Mouse (Mus musculus): ENCODE results near the gene Lhx5.

The Lhx5 gene

DNA sequence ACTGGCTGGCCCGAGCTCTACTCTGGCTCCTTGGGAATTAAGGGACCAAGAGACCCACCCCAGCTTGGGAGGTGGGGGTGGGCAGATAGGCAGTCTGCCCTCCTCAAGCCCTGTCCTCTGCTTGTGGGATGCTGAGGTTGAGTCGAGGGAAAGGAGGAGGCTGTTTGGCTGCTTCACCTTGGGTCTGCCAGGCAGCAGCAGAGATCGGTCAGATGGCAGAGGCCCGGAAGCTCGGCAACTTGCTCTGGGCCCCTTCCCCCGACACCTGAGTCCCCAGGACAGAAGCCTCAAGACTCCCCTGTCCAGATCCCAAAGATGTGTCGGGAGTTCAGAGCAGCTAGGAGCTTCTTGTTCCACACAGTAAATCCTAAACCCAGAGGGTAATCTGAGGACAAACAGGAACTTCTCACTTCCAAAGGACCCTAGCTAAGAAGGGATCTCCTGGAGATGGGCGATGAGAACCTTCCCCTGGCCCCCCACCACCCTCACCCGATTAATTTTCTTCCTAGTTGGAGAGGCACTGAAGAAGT, 1.1 kb downstream of the Lhx5 start:
- no peak for DNase-seq (ENCODE audit: low read depth, low spot score)

DNA sequence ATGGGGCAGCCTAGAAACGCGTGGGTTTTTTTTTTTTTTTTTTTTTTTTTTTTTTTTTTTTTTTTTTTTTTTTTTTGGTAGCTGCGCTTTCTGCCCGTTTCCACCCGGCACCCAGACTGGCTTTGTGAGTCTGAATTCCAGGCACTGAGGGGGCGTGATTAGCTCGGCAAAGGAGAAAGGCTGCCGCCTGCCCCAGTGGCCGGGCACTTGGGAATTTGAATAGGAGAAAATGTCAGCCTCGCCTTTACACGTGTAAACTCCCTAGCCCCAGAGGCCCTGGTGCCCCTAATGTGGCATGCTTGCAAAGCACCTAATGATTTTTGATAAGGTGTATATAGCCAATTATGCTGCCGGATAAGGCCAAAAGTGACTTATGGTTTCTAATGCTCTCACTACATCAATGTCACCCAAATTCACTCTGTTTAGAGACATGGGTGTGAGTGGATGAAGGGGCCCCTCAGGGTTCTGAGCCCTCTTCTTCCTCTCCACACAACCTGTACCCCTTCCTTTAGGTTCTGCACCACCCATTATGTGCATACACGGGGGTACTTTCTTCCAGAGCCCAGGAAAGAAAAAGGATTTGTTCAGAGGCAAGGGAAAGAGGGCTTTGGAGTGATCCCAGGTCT, 1.7 kb downstream of the Lhx5 start:
- DNase-seq (ENCODE audit: low read depth, low spot score), result no peak

DNA sequence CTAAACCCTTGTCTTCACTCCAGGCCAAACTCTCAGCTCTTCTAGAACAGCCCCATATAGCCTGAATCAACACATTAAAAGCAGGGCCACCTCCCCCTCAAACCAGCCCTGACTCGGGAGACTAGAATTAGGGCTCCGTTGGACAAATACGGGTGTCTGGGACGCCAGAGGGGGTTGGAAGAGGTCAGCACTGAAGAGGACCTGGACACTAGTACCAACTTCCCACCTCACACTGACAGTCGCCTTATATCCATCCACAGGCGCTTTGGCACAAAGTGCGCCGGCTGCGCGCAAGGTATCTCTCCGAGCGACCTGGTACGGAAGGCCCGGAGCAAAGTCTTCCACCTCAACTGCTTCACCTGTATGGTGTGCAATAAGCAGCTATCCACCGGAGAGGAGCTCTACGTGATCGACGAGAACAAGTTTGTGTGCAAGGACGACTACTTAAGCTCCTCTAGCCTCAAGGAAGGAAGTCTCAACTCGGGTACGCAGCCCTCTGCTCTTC, 2.8 kb downstream of the Lhx5 start:
- no peak for DNase-seq (ENCODE audit: low read depth, low spot score)

DNA sequence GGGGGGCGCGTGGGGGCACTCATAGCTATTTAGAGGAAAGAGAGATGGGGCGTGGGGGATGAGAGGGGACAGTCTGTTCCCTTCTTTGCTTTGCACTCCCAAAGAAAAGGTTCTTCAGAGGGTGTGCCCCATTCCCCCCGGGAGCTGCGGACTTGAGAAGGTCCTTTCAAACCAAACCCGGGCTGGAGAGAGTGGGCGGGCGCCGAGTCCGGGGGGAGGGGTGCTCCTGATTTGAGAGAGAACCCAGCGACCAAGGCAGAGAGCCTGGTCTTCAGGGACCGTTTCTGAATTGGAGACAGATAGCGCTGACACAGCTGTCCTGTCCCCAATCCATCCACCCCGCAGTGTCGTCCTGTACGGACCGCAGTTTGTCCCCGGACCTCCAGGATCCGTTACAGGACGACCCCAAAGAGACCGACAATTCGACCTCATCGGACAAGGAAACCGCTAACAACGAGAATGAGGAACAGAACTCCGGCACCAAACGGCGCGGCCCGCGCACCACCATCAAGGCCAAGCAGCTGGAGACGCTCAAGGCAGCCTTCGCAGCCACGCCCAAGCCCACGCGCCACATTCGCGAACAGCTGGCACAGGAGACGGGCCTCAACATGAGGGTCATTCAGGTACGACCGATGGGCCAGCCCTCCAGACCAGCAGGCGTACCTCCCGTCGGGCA, 3.6 kb downstream of the Lhx5 start:
- no peak for DNase-seq (ENCODE audit: low read depth, low spot score)

DNA sequence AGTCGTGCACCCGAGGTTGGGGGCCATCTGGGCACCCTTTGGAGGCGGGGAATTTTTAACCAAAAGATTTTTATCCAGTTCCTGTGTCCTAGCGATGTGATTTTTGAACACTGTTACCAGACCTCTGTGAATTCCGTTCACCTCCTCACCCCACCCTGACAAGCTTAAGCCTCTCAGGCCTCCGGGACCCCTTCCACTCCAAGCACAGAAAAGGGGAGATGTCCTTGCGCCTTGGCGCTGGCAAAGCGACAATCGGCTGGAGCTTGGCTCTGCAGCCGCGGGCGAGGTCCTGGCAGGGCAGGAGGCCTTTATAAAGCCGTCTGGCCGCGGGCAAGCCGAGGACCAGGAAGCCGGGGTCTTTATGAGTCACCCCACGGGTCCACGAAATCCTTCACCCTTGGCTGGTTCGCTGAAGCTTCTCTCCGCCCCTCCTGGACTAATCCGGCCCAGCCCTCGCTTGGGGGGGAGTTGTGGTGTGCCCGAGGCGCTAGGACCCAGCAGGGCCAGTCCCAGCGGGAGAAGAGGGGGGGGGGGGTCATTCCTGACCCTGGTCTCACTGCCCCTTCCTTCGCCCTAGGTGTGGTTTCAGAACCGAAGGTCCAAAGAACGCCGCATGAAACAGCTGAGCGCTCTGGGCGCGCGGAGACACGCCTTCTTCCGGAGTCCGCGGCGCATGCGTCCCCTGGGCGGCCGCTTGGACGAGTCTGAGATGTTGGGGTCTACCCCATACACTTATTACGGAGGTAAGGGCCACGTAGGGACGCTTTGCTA, 4.4 kb downstream of the Lhx5 start:
- DNase-seq (ENCODE audit: low read depth, low spot score), result no peak

DNA sequence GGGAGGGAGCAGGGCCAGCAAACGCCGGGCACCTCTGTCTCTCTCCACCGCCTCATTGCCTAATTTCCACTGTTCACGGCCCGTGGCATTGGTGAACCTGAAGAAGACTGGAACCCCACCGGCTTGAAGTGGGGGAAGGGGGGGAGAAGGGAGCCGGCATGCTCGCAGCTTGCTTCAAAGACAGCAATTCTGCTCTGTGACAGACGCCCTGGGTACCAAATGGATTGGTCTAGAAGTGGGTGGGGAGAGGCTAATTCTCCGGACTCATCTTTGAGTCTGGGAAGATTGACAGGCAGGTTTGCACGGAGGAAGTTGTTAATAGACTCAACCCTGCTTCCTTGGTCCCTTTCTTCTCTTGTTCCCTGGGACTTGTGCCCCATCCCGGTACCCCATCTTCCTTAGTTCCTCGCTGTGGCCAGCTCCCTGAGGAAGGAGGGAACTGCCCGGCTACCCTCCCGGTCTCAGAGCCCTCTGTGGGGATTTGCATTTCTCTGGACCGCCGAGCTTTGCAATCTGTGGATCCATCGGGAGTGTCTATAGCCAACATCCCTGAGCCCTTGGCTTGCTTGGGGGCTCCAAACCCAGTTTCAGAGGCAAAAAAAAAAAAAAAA, 5.5 kb downstream of the Lhx5 start:
- DNase-seq (ENCODE audit: low read depth, low spot score), result peak; percentile 13

DNA sequence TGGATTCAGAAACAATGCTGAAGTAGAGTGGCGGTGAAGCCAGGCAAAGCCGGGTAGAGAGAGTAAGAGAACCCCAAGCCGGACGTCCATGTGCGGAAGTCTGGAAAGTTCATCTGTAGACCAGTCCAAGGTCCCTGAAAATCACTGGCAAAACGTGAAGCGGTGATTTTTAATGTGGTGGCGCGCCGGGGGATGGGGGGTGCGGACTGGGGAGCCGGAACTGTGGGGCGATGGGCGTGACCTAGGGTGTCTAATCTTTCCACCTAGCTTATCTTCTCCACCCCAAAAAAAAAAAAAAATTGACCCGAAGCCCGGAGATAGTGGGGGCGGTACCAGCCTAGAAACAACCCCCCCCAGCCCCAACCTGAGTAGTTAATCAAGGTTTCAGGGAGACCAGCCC, 6.0 kb downstream of the Lhx5 start:
- peak; percentile 17 for DNase-seq (ENCODE audit: low read depth, low spot score)

DNA sequence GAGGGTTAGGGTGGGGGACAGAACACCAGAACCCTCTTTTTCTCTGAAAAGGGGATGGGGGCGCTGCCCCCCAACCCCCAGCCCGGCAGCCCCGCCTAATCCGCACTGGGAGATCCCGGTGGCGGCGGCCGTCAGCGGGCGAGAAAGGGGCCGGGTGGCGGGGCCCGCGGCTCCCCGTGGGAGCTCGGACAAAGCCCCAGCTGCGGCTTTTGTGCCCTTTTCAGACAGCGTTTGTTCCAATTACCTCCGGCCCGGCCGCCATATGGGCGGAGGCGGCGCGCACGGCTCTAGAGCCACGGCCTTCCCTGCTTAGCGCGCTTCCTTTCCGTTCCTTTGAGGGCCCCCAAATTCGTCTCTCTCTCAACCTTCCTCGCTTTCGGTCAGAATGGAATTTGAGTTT, 6.5 kb downstream of the Lhx5 start:
- no peak for DNase-seq (ENCODE audit: low read depth, low spot score)

DNA sequence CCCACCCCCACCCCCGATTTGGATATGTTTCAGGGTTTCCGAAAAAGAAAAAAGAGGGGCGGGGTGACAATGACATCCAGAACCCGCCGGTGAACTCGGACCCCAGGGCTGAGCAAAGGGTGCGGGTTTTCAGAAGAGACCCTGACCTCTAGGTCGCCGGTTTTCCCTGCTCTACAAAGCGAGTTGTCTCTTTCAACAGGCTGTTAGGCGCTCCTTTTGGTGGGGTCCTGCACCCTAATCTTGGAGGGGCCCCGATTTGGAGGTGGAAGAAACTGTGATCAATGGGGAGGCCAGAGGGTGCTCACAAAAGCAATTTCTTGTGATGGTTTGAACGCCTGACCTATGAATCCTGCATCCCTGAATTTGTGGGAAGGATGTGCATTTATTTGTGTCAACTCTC, 7.0 kb downstream of the Lhx5 start:
- DNase-seq (ENCODE audit: low read depth, low spot score), result no peak

DNA sequence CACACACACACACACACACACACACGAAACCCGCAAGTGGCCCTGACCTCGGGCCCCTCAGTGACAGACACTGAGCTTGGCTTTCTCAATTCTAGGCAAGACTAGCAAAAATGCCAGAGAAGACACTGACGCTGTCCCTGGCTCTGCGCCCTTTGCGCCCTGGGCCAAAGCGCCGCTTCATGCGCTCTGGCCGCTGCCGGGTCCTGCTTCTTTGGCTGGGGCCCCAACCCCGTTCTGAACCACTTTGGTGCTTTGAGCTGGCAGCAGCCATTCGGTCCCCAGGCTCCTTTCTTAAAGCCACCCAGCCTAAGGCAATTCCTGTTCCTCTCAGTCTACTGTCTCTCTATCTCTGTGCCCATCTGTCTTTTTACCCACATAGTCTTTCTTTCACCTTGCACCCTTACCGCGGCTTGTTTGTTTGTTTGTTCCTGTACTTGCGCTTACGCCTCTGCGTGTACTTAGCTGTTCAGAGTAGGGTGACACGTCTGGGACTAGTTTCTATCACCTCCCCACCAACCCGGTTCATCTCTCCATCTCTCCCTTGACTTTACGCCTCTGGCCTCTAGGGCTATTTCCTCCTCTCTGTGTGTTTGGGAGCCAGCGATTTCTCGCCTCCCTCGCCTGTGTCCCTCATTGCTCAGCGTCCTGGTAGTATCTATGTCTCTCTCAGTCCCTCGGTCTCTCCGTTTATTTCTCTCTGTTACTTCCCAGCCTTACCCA, 7.7 kb downstream of the Lhx5 start:
- DNase-seq (ENCODE audit: low read depth, low spot score), result no peak

DNA sequence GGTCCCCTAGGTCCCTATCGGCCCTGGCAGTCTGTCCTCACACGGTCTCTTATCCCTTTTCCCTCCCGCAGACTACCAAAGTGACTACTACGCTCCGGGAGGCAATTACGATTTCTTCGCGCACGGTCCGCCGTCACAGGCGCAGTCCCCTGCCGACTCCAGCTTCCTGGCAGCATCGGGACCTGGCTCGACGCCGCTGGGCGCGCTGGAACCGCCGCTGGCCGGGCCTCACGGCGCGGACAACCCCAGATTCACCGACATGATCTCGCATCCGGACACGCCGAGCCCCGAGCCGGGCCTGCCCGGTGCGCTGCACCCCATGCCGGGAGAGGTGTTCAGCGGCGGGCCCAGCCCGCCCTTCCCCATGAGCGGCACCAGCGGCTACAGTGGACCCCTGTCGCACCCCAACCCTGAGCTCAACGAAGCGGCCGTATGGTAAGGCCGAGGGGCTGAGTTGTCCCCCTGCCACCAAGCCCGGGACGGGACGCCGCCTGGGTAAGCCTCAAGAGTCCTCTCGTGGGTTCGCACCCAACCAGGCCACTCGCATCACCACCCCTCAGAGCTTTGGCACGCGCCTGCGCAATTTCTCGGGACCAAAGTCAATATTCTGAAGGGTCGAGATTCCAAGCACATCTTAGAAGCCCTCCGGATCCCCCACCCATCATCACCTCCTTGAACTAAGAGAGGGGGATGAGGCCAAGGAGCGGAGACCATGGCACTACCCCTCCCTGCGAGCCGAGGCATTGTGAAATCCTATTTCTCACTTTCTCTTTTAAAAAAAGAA, 8.6 kb downstream of the Lhx5 start:
- no peak for DNase-seq (ENCODE audit: low read depth, low spot score)

DNA sequence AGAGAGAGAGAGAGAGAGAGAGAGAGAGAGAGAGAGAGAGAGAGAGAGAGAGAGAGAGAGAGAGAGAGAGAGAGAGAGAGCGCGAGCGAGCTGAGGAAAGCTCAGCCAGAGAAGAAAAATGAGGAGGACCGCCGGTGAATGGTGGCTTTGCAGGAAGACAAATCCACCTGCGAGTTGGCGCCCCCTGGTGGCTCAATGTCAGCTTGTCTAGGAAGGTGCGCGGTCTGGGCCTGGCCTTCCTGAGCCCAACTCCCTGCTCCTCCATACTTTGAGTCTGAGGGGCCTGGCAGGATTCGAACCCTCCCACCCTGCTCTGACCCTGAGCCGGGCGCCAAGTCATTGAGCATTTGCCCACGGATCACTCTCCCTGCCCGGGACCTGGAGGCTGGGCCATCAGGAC, 9.2 kb downstream of the Lhx5 start:
- DNase-seq (ENCODE audit: low read depth, low spot score), result peak; percentile 74

DNA sequence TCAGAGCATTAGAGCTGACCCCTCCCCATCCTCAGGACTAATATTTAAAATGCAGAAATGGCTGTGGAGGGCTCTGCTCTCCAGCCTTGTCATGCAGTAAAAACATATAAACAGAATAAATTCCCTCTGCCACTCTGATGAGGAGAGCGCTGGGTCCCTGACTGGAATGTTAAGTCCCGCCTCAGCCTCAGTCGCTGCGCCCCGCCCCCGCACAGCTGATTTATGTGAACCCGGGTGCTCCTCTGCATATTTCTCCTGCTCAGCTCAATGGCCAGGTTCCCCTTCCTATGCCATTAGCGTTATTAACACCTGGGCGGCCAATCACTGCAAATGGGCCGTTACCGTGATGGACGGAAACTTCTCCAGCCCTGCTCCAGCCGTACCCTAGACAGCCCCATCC, 15.8 kb downstream of the Lhx5 start:
- DNase-seq (ENCODE audit: low read depth, low spot score), result no peak

DNA sequence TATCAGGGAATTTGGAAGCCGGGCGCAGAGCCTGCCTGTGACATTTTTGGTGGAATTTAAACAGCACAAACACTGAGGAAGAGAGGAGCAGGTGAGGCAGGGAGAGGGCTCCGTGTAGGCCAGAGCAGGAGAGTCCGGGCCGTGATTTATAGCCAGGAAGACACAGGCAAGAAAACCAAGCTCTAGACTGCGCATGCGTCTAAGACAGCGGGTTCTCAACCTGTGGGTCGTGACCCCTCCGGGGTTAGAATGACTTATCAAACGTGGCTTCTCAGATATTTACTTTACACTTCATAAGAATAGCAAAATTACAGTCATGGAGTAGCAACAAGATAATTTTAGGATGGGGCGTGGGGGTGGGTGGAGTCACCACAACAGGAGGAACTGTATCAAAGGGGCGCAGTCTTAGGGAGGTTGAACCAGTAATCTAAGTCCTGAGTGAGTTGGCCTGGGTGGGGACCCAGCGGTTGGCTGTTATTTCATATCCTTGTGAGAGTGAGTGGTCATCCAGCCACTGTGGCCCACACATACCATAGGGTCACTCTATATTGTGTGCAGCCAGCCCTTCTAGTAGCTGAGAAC, 23.3 kb downstream of the Lhx5 start:
- DNase-seq (ENCODE audit: low read depth, low spot score), result no peak

DNA sequence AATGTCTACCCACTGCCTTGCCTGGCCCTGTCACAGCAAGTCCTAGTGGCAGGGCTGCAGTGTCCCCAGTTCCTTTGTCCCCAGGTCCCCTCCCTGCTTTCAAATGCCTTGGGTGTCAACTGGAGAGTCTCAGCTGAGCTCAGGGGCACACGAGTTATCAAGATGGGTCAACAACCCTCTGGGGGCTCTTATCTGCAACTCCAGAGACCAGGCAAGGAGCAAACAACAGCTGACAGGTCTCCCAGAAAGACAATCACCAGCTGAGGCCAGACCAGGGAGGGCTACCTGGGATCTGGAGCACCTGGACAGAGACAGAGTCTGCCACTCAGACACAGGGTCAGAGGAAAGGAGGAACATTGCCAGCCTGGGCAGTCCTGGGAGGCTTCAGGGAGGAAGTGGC, 24.8 kb downstream of the Lhx5 start:
- DNase-seq (ENCODE audit: low read depth, low spot score), result no peak

DNA sequence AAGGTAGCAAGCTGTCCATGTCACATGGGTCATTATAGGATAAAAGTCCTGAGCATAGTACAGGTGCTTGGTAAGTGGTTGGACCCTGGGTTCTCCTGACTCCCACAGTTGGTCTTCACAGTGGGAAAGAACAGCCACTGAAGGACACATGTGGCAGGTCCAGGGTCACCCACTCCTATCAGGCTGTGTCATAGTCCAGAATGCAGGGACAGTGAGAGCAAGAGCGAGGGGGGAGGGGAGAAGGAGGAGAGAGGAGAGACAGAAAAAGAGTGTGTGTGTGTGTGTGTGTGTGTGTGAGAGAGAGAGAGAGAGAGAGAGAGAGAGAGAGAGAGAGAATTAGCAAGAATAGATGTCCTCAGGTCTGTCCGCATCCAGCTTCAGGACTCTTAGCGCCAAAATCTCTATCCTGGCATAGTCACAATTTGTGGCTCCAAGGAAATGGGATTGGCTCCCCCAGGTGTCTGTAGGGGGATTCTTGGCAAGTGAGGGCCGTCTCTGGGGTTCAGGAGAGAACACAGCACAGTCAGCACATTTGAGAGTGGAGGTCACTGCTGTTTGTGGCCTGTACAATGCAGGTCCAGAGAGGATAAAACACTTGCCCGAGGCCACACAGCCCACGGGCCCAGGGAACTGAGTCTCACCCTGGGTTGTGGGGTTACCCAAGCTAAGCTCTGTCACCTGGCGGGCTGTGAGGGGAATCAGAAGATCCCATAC, 25.5 kb downstream of the Lhx5 start:
- no peak for DNase-seq (ENCODE audit: low read depth, low spot score)

DNA sequence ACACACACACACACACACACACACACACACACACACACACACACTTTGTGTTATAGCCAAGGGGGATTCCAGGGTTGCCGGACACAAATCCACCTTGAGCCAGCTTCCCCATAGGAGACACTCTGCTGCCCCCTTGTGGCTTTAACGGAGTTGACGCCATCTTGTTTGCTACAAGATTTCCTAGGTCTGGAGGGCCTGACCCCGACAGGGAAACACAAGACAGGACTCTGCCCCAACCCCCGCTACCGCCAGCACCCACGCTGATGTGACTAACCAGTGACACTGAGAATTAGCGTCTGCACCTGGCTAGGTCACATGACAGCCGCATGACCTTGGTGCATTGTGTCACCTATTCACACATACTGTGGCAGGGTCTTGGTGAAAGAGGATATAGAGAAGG, 26.1 kb downstream of the Lhx5 start:
- peak; percentile 43 for DNase-seq (ENCODE audit: low read depth, low spot score)

DNA sequence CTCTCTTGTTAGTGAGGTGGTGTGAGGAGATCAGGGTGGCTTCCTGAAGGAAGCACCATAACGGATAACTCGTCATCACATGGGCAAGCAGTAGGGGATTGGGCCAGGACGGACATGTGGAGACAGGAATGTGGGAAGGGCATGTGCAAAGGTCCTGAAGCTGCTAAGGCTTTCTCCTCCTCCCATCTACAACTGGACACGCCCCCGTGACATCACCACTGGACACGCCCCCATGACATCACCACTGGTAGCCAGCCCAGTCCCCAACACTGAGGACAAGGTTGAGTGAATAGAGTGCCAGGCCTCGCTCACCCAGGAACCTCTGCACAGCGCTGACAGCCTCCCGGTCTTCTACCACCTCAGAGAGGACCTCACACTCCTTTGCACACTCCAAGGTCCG, 27.6 kb downstream of the Lhx5 start:
- DNase-seq (ENCODE audit: low read depth, low spot score), result no peak

DNA sequence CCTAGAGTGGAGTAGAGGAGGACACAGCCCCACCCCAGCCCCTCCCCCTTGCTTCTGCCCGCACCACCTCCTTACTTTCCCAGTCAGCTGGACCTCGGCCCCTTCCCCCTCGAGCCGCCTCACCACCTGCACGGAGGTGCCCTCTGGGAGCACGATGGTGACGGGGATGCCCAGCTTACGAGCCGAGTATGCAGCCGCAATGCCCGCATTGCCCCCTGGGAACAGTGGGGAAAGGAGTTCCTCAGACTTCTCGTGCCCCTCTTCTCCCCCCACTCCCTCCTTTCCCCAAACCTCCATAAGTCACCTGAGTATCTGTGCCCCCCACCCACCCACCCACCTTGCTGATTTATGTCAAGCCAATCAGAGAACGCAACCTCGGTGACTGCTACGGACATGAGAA, 30.4 kb downstream of the Lhx5 start:
- no peak for DNase-seq (ENCODE audit: low read depth, low spot score)

DNA sequence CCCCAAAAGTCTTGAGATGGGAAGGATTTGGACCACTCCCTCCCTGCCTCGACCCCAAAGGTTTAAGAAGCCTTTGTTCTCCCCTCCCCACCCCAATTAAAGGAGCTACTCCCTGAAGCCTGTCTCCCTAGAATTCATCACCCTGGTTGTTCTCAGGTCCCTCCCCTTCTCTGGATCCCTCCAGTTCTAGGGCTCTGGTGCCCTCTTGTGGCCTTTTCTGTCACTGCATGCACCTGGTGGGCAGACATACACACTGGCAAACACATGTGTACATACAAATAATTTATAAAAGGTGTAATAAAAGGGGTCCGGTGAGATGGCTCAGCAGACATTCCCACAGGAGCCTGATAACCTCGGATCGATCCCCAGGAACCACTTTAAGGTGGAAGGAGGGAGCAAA, 32.8 kb downstream of the Lhx5 start:
- no peak for DNase-seq (ENCODE audit: low read depth, low spot score)

Data from CD4-positive helper T cell, adult 2 months (primary cell).